Mouse (Mus musculus): ENCODE data around the gene Epha2.

GRCm38 (mm10) chr4:141295774-141296186 lies 5.3 kb upstream of the Epha2 start:
- no peak for TF ChIP-seq POLR2A (IDR thresholded peaks at IDR 0.05; ENCODE audit: insufficient read depth, low read depth, low read length)
- TF ChIP-seq CTCF (IDR thresholded peaks at IDR 0.05; ENCODE audit: insufficient read depth, low read depth, low read length) = no peak
